Mouse (Mus musculus) embryonic fibroblast, embryonic 13.5 days (primary cell): ENCODE results near the gene Hsd3b7.

Source experiments
- CTCF ChIP-seq: IDR thresholded peaks from 2 replicates; pipeline ENCODE4 v1.5.1; 2011; ENCODE audit warnings: mild to moderate bottlenecking, control low read depth, low read length, moderate library complexity, borderline replicate concordance; ENCODE audit not compliant: insufficient read depth
- POLR2A ChIP-seq: IDR thresholded peaks from 2 replicates; pipeline ENCODE4 v1.6.1; 2011; ENCODE audit warnings: low read depth, mild to moderate bottlenecking, control low read depth, low read length, moderate library complexity

GRCm38 (mm10) chr7:127800435-127801009, at the start of gene Hsd3b7:
- TF ChIP-seq CTCF (peak; percentile 47; the same call in 1 of the 2 replicates), POLR2A (peak; percentile 73)
